Mouse (Mus musculus): ENCODE measurements around the gene Vamp2. TPM values are rescaled to one million over a fixed set of nuclear protein-coding genes. Genes with fewer than 3 reads are reported as not detected.
A peak's percentile ranks its signal among the peaks of the same experiment; 100 is the strongest.

Gene Vamp2
- polyA plus RNA-seq, 1 experiment from 2014 or later = 50.6 TPM

DNA sequence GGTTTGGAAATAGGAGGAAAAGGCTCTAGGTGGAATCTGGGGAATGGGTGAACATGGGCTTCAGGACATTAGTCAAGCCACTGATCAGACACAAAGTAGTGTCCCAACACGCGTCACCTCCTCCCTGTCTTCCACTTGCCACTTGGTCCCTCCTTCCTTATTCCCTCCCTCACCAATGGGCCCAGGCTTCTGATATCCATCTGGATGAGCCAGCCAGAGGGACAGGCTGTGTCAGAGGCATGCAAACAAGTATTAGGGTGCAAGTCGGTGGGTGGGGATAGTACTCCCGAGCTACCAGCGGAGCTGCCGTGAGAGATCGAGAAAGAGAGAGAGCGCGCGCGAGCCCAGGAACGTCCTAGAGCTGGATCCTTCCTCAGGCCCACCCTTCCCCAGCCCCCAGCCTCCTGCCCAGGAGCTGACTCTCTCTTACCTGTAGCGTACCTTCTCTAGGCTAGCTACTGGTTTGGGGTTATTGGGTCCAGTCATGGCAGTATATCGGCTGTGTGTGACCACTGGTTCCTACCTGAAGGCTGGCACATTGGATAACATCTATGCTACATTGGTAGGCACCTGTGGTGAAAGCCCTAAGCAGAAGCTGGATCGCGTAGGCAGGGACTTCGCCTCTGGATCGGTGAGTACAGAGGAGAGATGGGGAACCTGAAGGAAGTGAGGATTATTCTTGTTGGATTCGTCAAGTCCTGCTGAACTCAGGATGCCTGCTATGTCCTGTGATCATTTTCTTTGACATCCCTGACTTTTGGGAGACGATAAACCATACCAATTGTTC lies 37.8 kb downstream of the Vamp2 start:
- 8% methylated on average over 20 of the region's 20 CpGs for WGBS
- Histone ChIP-seq H3K27ac (ENCODE audit: low read length) (no peak overlapping the region), H3K9ac (replicated peaks; ENCODE audit: low read depth) (no peak overlapping the region), H3K4me1 (ENCODE audit: insufficient read depth, low read depth, low read length) (peaks cover 9% of the 10 kb centered on the region; the same call in 1 of the 2 replicates), H3K4me3 (ENCODE audit: low read depth, low read length) (peak overlapping the region; percentile 40), H3K27me3 (replicated peaks; ENCODE audit: insufficient read depth, low read length) (no peaks in the 10 kb centered on the region), H3K36me3 (ENCODE audit: insufficient read depth, low read length) (no peaks in the 10 kb centered on the region), H3K4me2 (replicated peaks; ENCODE audit: low read depth, low read length) (peak overlapping the region; percentile 59), H3K9me3 (ENCODE audit: low read length) (no peaks in the 10 kb centered on the region)
- ATAC-seq (no peak), DNase-seq (ENCODE audit: low spot score) (peak; percentile 28)
- TF ChIP-seq EP300 (IDR thresholded peaks at IDR 0.05) (no peak), CTCF (IDR thresholded peaks at IDR 0.05) (no peak)

DNA sequence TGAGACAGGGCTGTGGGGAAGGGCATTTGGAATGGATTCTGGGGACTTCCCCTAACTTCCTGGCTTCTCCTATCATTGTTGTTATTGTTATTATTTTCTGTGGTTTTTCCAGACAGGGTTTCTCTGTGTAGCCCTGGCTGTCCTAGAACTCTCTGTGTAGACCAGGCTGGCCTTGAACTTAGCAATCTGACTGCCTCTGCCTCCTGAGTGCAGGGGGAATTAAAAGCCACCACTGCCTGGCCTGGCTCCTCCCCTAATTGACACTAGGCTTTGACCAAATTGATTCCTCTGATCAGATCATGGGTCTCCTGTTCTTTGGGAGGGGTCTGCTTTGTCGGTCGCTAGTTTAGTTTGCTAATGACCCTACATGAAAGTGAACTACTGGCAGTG lies 38.4 kb downstream of the Vamp2 start:
- H3K4me1 ChIP-seq (ENCODE audit: insufficient read depth, low read depth, low read length) = peaks cover 6% of the 10 kb centered on the region; the same call in 1 of the 2 replicates
- H3K36me3 ChIP-seq (ENCODE audit: insufficient read depth, low read length) = no peaks in the 10 kb centered on the region
- H3K27me3 ChIP-seq (replicated peaks; ENCODE audit: insufficient read depth, low read length) = no peaks in the 10 kb centered on the region
- no peaks in the 10 kb centered on the region for H3K9me3 ChIP-seq (ENCODE audit: low read length)
- H3K4me2 ChIP-seq (replicated peaks; ENCODE audit: low read depth, low read length) = no peak overlapping the region; the same call in 1 of the 2 replicates
- 46% methylated on average over 2 of the region's 2 CpGs for WGBS
- TF ChIP-seq CTCF (IDR thresholded peaks at IDR 0.05) (no peak), EP300 (IDR thresholded peaks at IDR 0.05) (no peak)
- no peak overlapping the region for H3K4me3 ChIP-seq (ENCODE audit: low read depth, low read length)
- no peak overlapping the region for H3K9ac ChIP-seq (replicated peaks; ENCODE audit: low read depth)
- no peak for ATAC-seq
- no peak overlapping the region for H3K27ac ChIP-seq (ENCODE audit: low read length)
- DNase-seq (ENCODE audit: low spot score) = no peak

DNA sequence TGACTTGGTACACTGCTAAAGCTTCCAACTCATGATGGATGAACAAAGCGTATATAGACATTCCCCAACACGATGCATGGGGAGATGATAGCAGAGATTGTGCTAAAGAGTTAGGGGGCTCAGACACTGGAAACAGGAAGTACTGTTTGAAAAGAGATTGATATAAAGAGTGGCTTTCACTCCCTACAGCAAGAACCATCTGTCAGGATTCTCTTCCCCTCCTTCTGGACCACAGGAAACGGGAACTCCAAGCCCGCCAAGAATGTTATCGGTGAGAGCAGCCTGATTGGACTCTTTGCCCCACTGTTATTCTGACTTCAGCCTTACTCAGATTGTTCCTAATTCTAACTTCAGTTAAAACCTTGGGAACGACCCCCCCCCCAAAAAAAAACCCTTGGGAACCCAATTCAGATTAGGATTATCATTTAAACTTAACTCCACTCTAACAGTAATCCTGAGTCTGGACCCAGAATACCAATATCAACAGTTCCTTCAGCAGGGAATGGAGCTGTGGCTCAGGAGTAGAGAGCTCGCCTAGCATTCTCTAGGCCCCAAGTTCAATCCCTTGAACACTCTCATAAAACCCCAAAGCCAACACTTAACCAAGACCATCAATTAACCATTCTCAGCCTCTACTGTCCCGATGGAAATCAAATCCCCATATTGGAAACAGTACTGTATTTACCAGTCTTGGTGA lies 40.3 kb downstream of the Vamp2 start:
- no peak overlapping the region for H3K4me2 ChIP-seq (replicated peaks; ENCODE audit: low read depth, low read length)
- no peak overlapping the region for H3K27ac ChIP-seq (ENCODE audit: low read length)
- TF ChIP-seq CTCF (IDR thresholded peaks at IDR 0.05) (no peak), EP300 (IDR thresholded peaks at IDR 0.05) (no peak)
- no peak for DNase-seq (ENCODE audit: low spot score)
- H3K27me3 ChIP-seq (replicated peaks; ENCODE audit: insufficient read depth, low read length) = no peaks in the 10 kb centered on the region
- H3K36me3 ChIP-seq (ENCODE audit: insufficient read depth, low read length) = no peaks in the 10 kb centered on the region
- WGBS = 50% methylated on average over 8 of the region's 8 CpGs
- no peak for ATAC-seq
- H3K4me1 ChIP-seq (ENCODE audit: insufficient read depth, low read depth, low read length) = peaks cover 6% of the 10 kb centered on the region; the same call in 1 of the 2 replicates
- H3K9ac ChIP-seq (replicated peaks; ENCODE audit: low read depth) = no peak overlapping the region
- H3K4me3 ChIP-seq (ENCODE audit: low read depth, low read length) = no peak overlapping the region
- no peaks in the 10 kb centered on the region for H3K9me3 ChIP-seq (ENCODE audit: low read length)

DNA sequence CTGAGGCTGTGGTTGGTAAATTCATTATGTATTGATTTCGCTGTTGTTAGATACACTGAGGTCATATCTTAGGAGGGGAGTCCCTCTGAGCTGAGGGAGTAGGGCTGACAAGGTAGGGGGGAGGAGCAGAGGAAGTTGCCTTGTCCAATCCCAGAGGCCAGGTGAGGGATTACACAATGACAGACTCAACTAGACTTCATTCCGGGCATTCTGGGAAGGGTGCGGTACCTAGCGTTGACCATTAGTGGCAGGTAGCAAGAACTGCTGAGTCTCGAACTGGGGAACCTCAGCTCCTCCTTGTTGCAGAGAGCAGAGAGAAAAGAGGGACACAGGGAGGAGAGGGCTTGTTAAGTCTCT lies 45.3 kb downstream of the Vamp2 start:
- no peaks in the 10 kb centered on the region for H3K36me3 ChIP-seq (ENCODE audit: insufficient read depth, low read length)
- H3K4me2 ChIP-seq (replicated peaks; ENCODE audit: low read depth, low read length) = peak overlapping the region; percentile 64
- H3K27ac ChIP-seq (ENCODE audit: low read length) = no peak overlapping the region
- no peaks in the 10 kb centered on the region for H3K27me3 ChIP-seq (replicated peaks; ENCODE audit: insufficient read depth, low read length)
- H3K9me3 ChIP-seq (ENCODE audit: low read length) = no peaks in the 10 kb centered on the region
- 24% methylated on average over 5 of the region's 5 CpGs for WGBS
- ATAC-seq = peak; percentile 61
- H3K4me1 ChIP-seq (ENCODE audit: insufficient read depth, low read depth, low read length) = peaks cover 11% of the 10 kb centered on the region
- peak; percentile 73 for DNase-seq (ENCODE audit: low spot score)
- TF ChIP-seq EP300 (IDR thresholded peaks at IDR 0.05) (no peak), CTCF (IDR thresholded peaks at IDR 0.05) (no peak)
- H3K9ac ChIP-seq (replicated peaks; ENCODE audit: low read depth) = no peak overlapping the region
- H3K4me3 ChIP-seq (ENCODE audit: low read depth, low read length) = 0 out of 2 replicates have a peak overlapping the region, but pooled peaks have one; percentile 29

DNA sequence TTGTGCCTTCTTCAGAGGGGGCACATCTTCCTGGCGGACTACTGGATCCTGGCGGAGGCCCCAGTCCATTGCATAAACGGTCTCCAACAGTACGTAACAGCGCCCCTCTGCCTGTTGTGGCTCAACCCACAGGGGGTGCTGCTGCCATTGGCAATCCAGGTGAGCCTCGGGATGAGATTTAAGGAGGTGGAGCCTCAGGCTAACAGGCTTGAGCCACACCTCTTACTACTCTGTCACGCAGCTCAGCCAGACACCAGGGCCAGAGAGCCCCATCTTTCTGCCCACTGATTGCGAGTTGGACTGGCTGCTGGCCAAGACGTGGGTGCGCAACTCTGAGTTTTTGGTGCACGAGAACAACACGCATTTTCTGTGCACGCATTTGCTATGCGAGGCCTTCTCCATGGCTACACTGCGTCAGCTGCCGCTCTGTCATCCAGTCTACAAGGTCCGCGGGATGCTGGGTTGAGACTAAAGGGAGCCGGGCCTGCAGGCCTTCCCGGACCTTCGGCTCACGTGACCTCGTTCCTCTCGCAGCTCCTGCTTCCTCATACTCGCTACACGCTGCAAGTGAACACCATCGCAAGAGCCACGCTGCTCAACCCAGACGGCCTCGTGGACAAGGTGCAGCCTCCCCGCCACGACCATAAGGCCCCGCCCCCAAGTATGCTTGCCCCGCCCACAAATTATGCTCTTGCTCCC lies 45.8 kb downstream of the Vamp2 start:
- 0 out of 2 replicates have a peak overlapping the region, but pooled peaks have one; percentile 16 for H3K9ac ChIP-seq (replicated peaks; ENCODE audit: low read depth)
- peak; percentile 84 for DNase-seq (ENCODE audit: low spot score)
- peak; percentile 79 for ATAC-seq
- H3K4me3 ChIP-seq (ENCODE audit: low read depth, low read length) = peak overlapping the region; percentile 29
- 2% methylated on average over 34 of the region's 34 CpGs for WGBS
- peak overlapping the region; percentile 11; the same call in 1 of the 2 replicates for H3K27ac ChIP-seq (ENCODE audit: low read length)
- H3K9me3 ChIP-seq (ENCODE audit: low read length) = no peaks in the 10 kb centered on the region
- no peaks in the 10 kb centered on the region for H3K36me3 ChIP-seq (ENCODE audit: insufficient read depth, low read length)
- H3K27me3 ChIP-seq (replicated peaks; ENCODE audit: insufficient read depth, low read length) = no peaks in the 10 kb centered on the region
- peak overlapping the region; percentile 64 for H3K4me2 ChIP-seq (replicated peaks; ENCODE audit: low read depth, low read length)
- peaks cover 11% of the 10 kb centered on the region for H3K4me1 ChIP-seq (ENCODE audit: insufficient read depth, low read depth, low read length)
- TF ChIP-seq EP300 (IDR thresholded peaks at IDR 0.05) = no peak
- TF ChIP-seq CTCF (IDR thresholded peaks at IDR 0.05) = peak; percentile 72

DNA sequence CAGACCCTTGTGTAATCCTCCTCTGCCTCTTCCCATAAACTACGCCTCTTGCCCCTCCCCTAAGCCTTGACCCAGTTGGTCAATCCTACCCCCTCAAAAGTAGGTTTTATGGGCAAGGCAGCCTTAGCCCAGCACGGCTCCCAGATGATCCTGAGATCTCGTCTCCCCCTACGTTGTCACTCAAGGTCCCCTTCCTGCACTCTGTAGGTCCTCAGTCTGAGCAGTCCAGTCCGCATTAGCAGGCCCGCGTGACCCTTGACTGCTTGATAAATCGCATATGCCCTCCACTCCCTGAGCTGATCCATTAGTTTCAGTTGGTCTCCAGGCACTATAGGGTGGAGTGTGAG lies 46.3 kb downstream of the Vamp2 start:
- H3K9ac ChIP-seq (replicated peaks; ENCODE audit: low read depth) = no peak overlapping the region
- peaks cover 11% of the 10 kb centered on the region for H3K4me1 ChIP-seq (ENCODE audit: insufficient read depth, low read depth, low read length)
- H3K4me2 ChIP-seq (replicated peaks; ENCODE audit: low read depth, low read length) = peak overlapping the region; percentile 64
- H3K27ac ChIP-seq (ENCODE audit: low read length) = no peak overlapping the region
- ATAC-seq = no peak
- WGBS = 33% methylated on average over 8 of the region's 8 CpGs
- H3K27me3 ChIP-seq (replicated peaks; ENCODE audit: insufficient read depth, low read length) = no peaks in the 10 kb centered on the region
- H3K36me3 ChIP-seq (ENCODE audit: insufficient read depth, low read length) = no peaks in the 10 kb centered on the region
- DNase-seq (ENCODE audit: low spot score) = no peak
- no peak for TF ChIP-seq CTCF (IDR thresholded peaks at IDR 0.05)
- TF ChIP-seq EP300 (IDR thresholded peaks at IDR 0.05) = no peak
- peak overlapping the region; percentile 29 for H3K4me3 ChIP-seq (ENCODE audit: low read depth, low read length)
- H3K9me3 ChIP-seq (ENCODE audit: low read length) = no peaks in the 10 kb centered on the region
